In genomic region chr11:117964294-117964693, GRCm38 (mm10) we compare ENCODE assay signal across 8 mouse cellular contexts. TPM values are rescaled to one million over a fixed set of nuclear protein-coding genes. Genes with fewer than 3 reads are reported as not detected.
DNase-seq lines count a peak whose midpoint lies in the region; ATAC-seq and TF ChIP-seq lines count a peak whose summit lies in the region.

No protein-coding gene starts in this region.

- DNase-seq in kidney, postnatal 0 days (ENCODE audit: low spot score), result no peak
- no peak for DNase-seq in kidney, adult 8-10 months
- DNase-seq in embryonic facial prominence, embryonic 11.5 days (ENCODE audit: low spot score), result no peak
- DNase-seq in urinary bladder, adult 2 months (ENCODE audit: low spot score), result no peak
- no peak for DNase-seq in left cerebral cortex, adult 18-20 months (ENCODE audit: low spot score in 2 of 2)
- no peak for DNase-seq in layer of hippocampus, adult 11-12 months (ENCODE audit: low spot score)

- H3K27me3 ChIP-seq in kidney, postnatal 0 days (ENCODE audit: insufficient read depth, low read length), result no peaks in the 10 kb centered on the region
- peaks cover 11% of the 10 kb centered on the region for H3K27me3 ChIP-seq in embryonic facial prominence, embryonic 11.5 days (ENCODE audit: control insufficient read depth, insufficient read depth, low read length)
- H3K27me3 ChIP-seq in hindbrain, embryonic 13.5 days, result peaks cover 53% of the 10 kb centered on the region
- no peaks in the 10 kb centered on the region for H3K27me3 ChIP-seq in myocyte (ENCODE audit: control insufficient read depth, insufficient read depth, insufficient read length)

- H3K4me2 ChIP-seq in kidney, postnatal 0 days (ENCODE audit: low read length), result peak overlapping the region; percentile 66
- peak overlapping the region; percentile 81; the same call in 1 of the 2 replicates for H3K4me2 ChIP-seq in embryonic facial prominence, embryonic 11.5 days (ENCODE audit: low read depth, low read length)
- peak overlapping the region; percentile 69 for H3K4me2 ChIP-seq in hindbrain, embryonic 13.5 days
- H3K4me2 ChIP-seq in myocyte (ENCODE audit: low read depth), result peak overlapping the region; percentile 96

- H3K9me3 ChIP-seq in kidney, postnatal 0 days (replicated peaks; ENCODE audit: low read length), result no peaks in the 10 kb centered on the region
- H3K9me3 ChIP-seq in embryonic facial prominence, embryonic 11.5 days (replicated peaks; ENCODE audit: control insufficient read depth, low read length), result no peaks in the 10 kb centered on the region
- no peaks in the 10 kb centered on the region for H3K9me3 ChIP-seq in hindbrain, embryonic 13.5 days

- no peak for ATAC-seq in kidney, postnatal 0 days (replicated peaks; ENCODE audit: low FRiP score, low read depth)
- no peak for ATAC-seq in embryonic facial prominence, embryonic 11.5 days (replicated peaks; ENCODE audit: insufficient number of reproducible peaks, low FRiP score, low TSS enrichment, low read depth)
- no peak for ATAC-seq in hindbrain, embryonic 13.5 days (ENCODE audit: low FRiP score)

- 24% methylated on average over 1 of the region's 1 CpGs for WGBS in kidney, postnatal 0 days
- WGBS in embryonic facial prominence, embryonic 11.5 days, result 11% methylated on average over 1 of the region's 1 CpGs
- 9% methylated on average over 1 of the region's 1 CpGs for WGBS in hindbrain, embryonic 13.5 days

- no peak overlapping the region for H3K9ac ChIP-seq in kidney, postnatal 0 days (ENCODE audit: low read depth, low read length)
- no peak overlapping the region for H3K9ac ChIP-seq in embryonic facial prominence, embryonic 11.5 days (replicated peaks; ENCODE audit: low read length)
- peak overlapping the region; percentile 62; the same call in 1 of the 2 replicates for H3K9ac ChIP-seq in hindbrain, embryonic 13.5 days

- no peak overlapping the region for H3ac ChIP-seq in myocyte (ENCODE audit: control insufficient read depth, insufficient read length)

- peak; percentile 4; the same call in 1 of the 2 replicates for TF ChIP-seq CTCF in kidney, postnatal 0 days (IDR thresholded peaks at IDR 0.05; ENCODE audit: low read depth)

- peaks cover 46% of the 10 kb centered on the region for H3K4me1 ChIP-seq in kidney, postnatal 0 days (replicated peaks; ENCODE audit: insufficient read depth, low read length)
- peaks cover 38% of the 10 kb centered on the region for H3K4me1 ChIP-seq in embryonic facial prominence, embryonic 11.5 days (ENCODE audit: control insufficient read depth, insufficient read depth, low read length)
- H3K4me1 ChIP-seq in hindbrain, embryonic 13.5 days (replicated peaks), result peaks cover 72% of the 10 kb centered on the region

- peaks cover 32% of the 10 kb centered on the region for H3K79me2 ChIP-seq in myocyte (ENCODE audit: control insufficient read depth, insufficient read depth)

- no peak for TF ChIP-seq POLR2A in myocyte (IDR thresholded peaks at IDR 0.05; ENCODE audit: insufficient read length, low read depth)

- no peak overlapping the region for H3K4me3 ChIP-seq in kidney, postnatal 0 days (replicated peaks; ENCODE audit: low read depth, low read length)
- H3K4me3 ChIP-seq in embryonic facial prominence, embryonic 11.5 days (ENCODE audit: low read depth, low read length), result no peak overlapping the region
- H3K4me3 ChIP-seq in hindbrain, embryonic 13.5 days, result no peak overlapping the region
- peak overlapping the region; percentile 19 for H3K4me3 ChIP-seq in myocyte

- peak overlapping the region; percentile 89 for H3K27ac ChIP-seq in kidney, postnatal 0 days
- peak overlapping the region; percentile 71 for H3K27ac ChIP-seq in embryonic facial prominence, embryonic 11.5 days (replicated peaks; ENCODE audit: low read depth, low read length)
- H3K27ac ChIP-seq in hindbrain, embryonic 13.5 days, result no peak overlapping the region; the same call in 1 of the 2 replicates

- no peaks in the 10 kb centered on the region for H3K36me3 ChIP-seq in kidney, postnatal 0 days (ENCODE audit: insufficient read depth, low read length)
- H3K36me3 ChIP-seq in embryonic facial prominence, embryonic 11.5 days (replicated peaks; ENCODE audit: control insufficient read depth, insufficient read depth, low read depth, low read length), result no peaks in the 10 kb centered on the region; the same call in 1 of the 2 replicates
- H3K36me3 ChIP-seq in hindbrain, embryonic 13.5 days, result no peaks in the 10 kb centered on the region
- peaks cover 7% of the 10 kb centered on the region for H3K36me3 ChIP-seq in myocyte (ENCODE audit: control insufficient read depth, insufficient read depth)

TF ChIP-seq in myocyte, 11 proteins besides CTCF, POLR2A, EP300 and RAD21:
- no peak for TF ChIP-seq MAX (IDR thresholded peaks at IDR 0.05; ENCODE audit: low read depth)
- no peak for TF ChIP-seq MYOG (IDR thresholded peaks at IDR 0.05; ENCODE audit: control insufficient read depth in 1 of 3, insufficient read depth in 1 of 3, insufficient read length in 2 of 3, low read depth in 2 of 3)
- TF ChIP-seq MYOD1 (IDR thresholded peaks at IDR 0.05; ENCODE audit: control insufficient read depth in 1 of 3, insufficient read length in 2 of 3, low read depth in 2 of 3), result no peak
- TF ChIP-seq SRF (IDR thresholded peaks at IDR 0.05; ENCODE audit: control insufficient read depth, insufficient read length, low read depth), result no peak
- no peak for TF ChIP-seq REST (IDR thresholded peaks at IDR 0.05; ENCODE audit: insufficient read depth, insufficient read length)
- no peak for TF ChIP-seq CEBPB (IDR thresholded peaks at IDR 0.05; ENCODE audit: insufficient read depth, poor library complexity, severe bottlenecking)
- no peak for TF ChIP-seq E2F4 (IDR thresholded peaks at IDR 0.05; ENCODE audit: insufficient read depth)
- TF ChIP-seq TCF3 (IDR thresholded peaks at IDR 0.05; ENCODE audit: insufficient read length, low read depth), result no peak
- no peak for TF ChIP-seq TCF12 (IDR thresholded peaks at IDR 0.05; ENCODE audit: insufficient read depth, poor library complexity, severe bottlenecking)
- TF ChIP-seq USF1 (IDR thresholded peaks at IDR 0.05; ENCODE audit: low read depth), result no peak
- no peak for TF ChIP-seq POLR2AphosphoS2 (IDR thresholded peaks at IDR 0.05; ENCODE audit: insufficient read length, low read depth)

RNA-seq across cellular contexts. Expression of gene Socs3, which starts 5.6 kb away (rescaled TPM):
- 11.7 and 14.4 TPM in 2 replicates for polyA plus RNA-seq in kidney, postnatal 0 days (2015; fragmentation: Nextera tagmentation; extraction: Ambion mirVana)
- polyA plus RNA-seq in embryonic facial prominence, embryonic 11.5 days (2014; fragmentation: Nextera tagmentation; extraction: Ambion mirVana), result 8.4 and 9.8 TPM in 2 replicates
- 8.3 and 8.8 TPM in 2 replicates for polyA plus RNA-seq in hindbrain, embryonic 13.5 days (2015; fragmentation: Nextera tagmentation; extraction: Ambion mirVana)
- 27.3 TPM for polyA plus RNA-seq in myocyte (2012; fragmentation: generic; extraction: Trizol)
- 7.8 and 9.8 TPM in 2 replicates for polyA plus RNA-seq in urinary bladder, adult 2 months (2012; rRNA removed)
- total RNA-seq in left cerebral cortex, adult 18-20 months (2021), result 1 to 10 TPM; 4.5 to 4.9 TPM

RNA-seq across cellular contexts. Expression of gene Pgs1, which starts 21.8 kb away (rescaled TPM):
- 29.6 and 32.0 TPM in 2 replicates for polyA plus RNA-seq in kidney, postnatal 0 days (2015; fragmentation: Nextera tagmentation; extraction: Ambion mirVana)
- 33.7 and 34.7 TPM in 2 replicates for polyA plus RNA-seq in embryonic facial prominence, embryonic 11.5 days (2014; fragmentation: Nextera tagmentation; extraction: Ambion mirVana)
- 47.4 and 47.6 TPM in 2 replicates for polyA plus RNA-seq in hindbrain, embryonic 13.5 days (2015; fragmentation: Nextera tagmentation; extraction: Ambion mirVana)
- polyA plus RNA-seq in myocyte (2012; fragmentation: generic; extraction: Trizol), result 61.6 TPM
- 24.6 and 31.2 TPM in 2 replicates for polyA plus RNA-seq in urinary bladder, adult 2 months (2012; rRNA removed)
- 10 to 100 TPM; 87.1 to 89.0 TPM for total RNA-seq in left cerebral cortex, adult 18-20 months (2021)
